ENCODE assay signal across 11 mouse cellular contexts in genomic region chr8:119400904-119401303, GRCm38 (mm10). TPM values are rescaled to one million over a fixed set of nuclear protein-coding genes. Genes with fewer than 3 reads are reported as not detected.
"Had no signal": no experiment of that assay in that cellular context is flagged by ENCODE, and none has a peak within 500 bp of the region (broad histone marks: within the 10 kb centered on the region; RNA-seq: fewer than 3 reads in every experiment).

No protein-coding gene starts in this region.

- H3K27me3 ChIP-seq: neural tube, embryonic 12.5 days; stomach, embryonic 15.5 days had no signal

- DNase-seq: lung, embryonic 14.5 days; lung, postnatal 10 days; lung, postnatal 4 days; midbrain, embryonic 14.5 days; right cerebral cortex, postnatal 14 days; thymus, postnatal 36 days had no signal

- H3K27ac ChIP-seq: hindbrain, embryonic 14.5 days; limb, embryonic 10.5 days; midbrain, embryonic 10.5 days; neural tube, embryonic 12.5 days; stomach, embryonic 15.5 days had no signal

- H3K9ac ChIP-seq: hindbrain, embryonic 14.5 days; lung, embryonic 14.5 days; neural tube, embryonic 12.5 days; stomach, embryonic 15.5 days had no signal

- H3K4me2 ChIP-seq: hindbrain, embryonic 14.5 days; lung, embryonic 14.5 days; neural tube, embryonic 12.5 days; stomach, embryonic 15.5 days had no signal

- H3K9me3 ChIP-seq: limb, embryonic 10.5 days; midbrain, embryonic 10.5 days; neural tube, embryonic 12.5 days; stomach, embryonic 15.5 days had no signal

- H3K4me3 ChIP-seq: limb, embryonic 10.5 days; midbrain, embryonic 10.5 days; neural tube, embryonic 12.5 days; stomach, embryonic 15.5 days had no signal

RNA-seq across cellular contexts. Expression of gene Osgin1, which starts 33.0 kb away (rescaled TPM):
- polyA plus RNA-seq: midbrain, embryonic 14.5 days had no signal
